Mouse (Mus musculus) splenic B cell, adult 2 months (primary cell): ENCODE data around the gene Trim47.

Experiments
- DNase-seq: peaks from one replicate; pipeline ENCODE4 v3.0.0-alpha.2; 2011; ENCODE audit warnings: low read depth, low spot score
- H3K27me3 ChIP-seq: 2 replicates; pipeline ENCODE4 v1.6.1; 2012; ENCODE audit warnings: mild to moderate bottlenecking, low read length, moderate library complexity, mixed read lengths; ENCODE audit not compliant: control insufficient read depth, poor library complexity, insufficient read depth, severe bottlenecking
- H3K36me3 ChIP-seq: 2 replicates; pipeline ENCODE4 v1.6.1; 2012; ENCODE audit warnings: mild to moderate bottlenecking, low read length, moderate library complexity, mixed read lengths; ENCODE audit not compliant: control insufficient read depth, poor library complexity, insufficient read depth, severe bottlenecking

Gene Trim47

GRCm38 (mm10) chr11:116106154-116106962 lies 20.7 kb downstream of the Trim47 start:
- Histone ChIP-seq H3K36me3 (no peaks in the 10 kb centered on the region), H3K27me3 (no peaks in the 10 kb centered on the region)
- no peak for DNase-seq

GRCm38 (mm10) chr11:116105065-116105464 lies 21.9 kb downstream of the Trim47 start:
- no peaks in the 10 kb centered on the region for H3K36me3 ChIP-seq
- no peak for DNase-seq
- H3K27me3 ChIP-seq, result no peaks in the 10 kb centered on the region

GRCm38 (mm10) chr11:116104006-116104646 lies 22.9 kb downstream of the Trim47 start:
- DNase-seq, result no peak
- Histone ChIP-seq H3K36me3 (no peaks in the 10 kb centered on the region), H3K27me3 (no peaks in the 10 kb centered on the region)

- Histone ChIP-seq H3K27me3 (no peaks in the 10 kb centered on the region), H3K36me3 (no peaks in the 10 kb centered on the region)
- DNase-seq, result no peak
These were observed 23.4 kb downstream of the Trim47 start for GRCm38 (mm10) chr11:116103572-116103971.

- no peak for DNase-seq
- H3K27me3 ChIP-seq, result no peaks in the 10 kb centered on the region
- H3K36me3 ChIP-seq, result no peaks in the 10 kb centered on the region
These were observed 24.5 kb downstream of the Trim47 start for GRCm38 (mm10) chr11:116102472-116102871.

GRCm38 (mm10) chr11:116101931-116102381 lies 25.1 kb downstream of the Trim47 start:
- DNase-seq, result no peak
- no peaks in the 10 kb centered on the region for H3K36me3 ChIP-seq
- no peaks in the 10 kb centered on the region for H3K27me3 ChIP-seq

GRCm38 (mm10) chr11:116100839-116101238 lies 26.2 kb downstream of the Trim47 start:
- no peak for DNase-seq
- Histone ChIP-seq H3K36me3 (no peaks in the 10 kb centered on the region), H3K27me3 (no peaks in the 10 kb centered on the region)

- Histone ChIP-seq H3K36me3 (no peaks in the 10 kb centered on the region), H3K27me3 (no peaks in the 10 kb centered on the region)
- no peak for DNase-seq
These were observed 26.6 kb downstream of the Trim47 start for GRCm38 (mm10) chr11:116100385-116100784.

GRCm38 (mm10) chr11:116099462-116099861 lies 27.5 kb downstream of the Trim47 start:
- DNase-seq, result no peak
- H3K27me3 ChIP-seq, result no peaks in the 10 kb centered on the region
- H3K36me3 ChIP-seq, result no peaks in the 10 kb centered on the region

GRCm38 (mm10) chr11:116098711-116099460 lies 28.1 kb downstream of the Trim47 start:
- no peaks in the 10 kb centered on the region for H3K27me3 ChIP-seq
- no peaks in the 10 kb centered on the region for H3K36me3 ChIP-seq
- no peak for DNase-seq

GRCm38 (mm10) chr11:116096213-116097108 lies 30.5 kb downstream of the Trim47 start:
- DNase-seq, result peak; percentile 69
- Histone ChIP-seq H3K27me3 (no peaks in the 10 kb centered on the region), H3K36me3 (no peaks in the 10 kb centered on the region)

GRCm38 (mm10) chr11:116095573-116095972 lies 31.4 kb downstream of the Trim47 start:
- H3K27me3 ChIP-seq, result no peaks in the 10 kb centered on the region
- no peak for DNase-seq
- no peaks in the 10 kb centered on the region for H3K36me3 ChIP-seq

- DNase-seq, result no peak
- no peaks in the 10 kb centered on the region for H3K27me3 ChIP-seq
- H3K36me3 ChIP-seq, result no peaks in the 10 kb centered on the region
These were observed 33.0 kb downstream of the Trim47 start for GRCm38 (mm10) chr11:116093771-116094565.
